Mouse (Mus musculus): Measurements from ENCODE around the gene Rab1a. TPM values are rescaled to one million over a fixed set of nuclear protein-coding genes. Genes with fewer than 3 reads are reported as not detected.
"Not testable (repeated sequence)": the region's sequence is repeated elsewhere in the genome, so short reads cannot be mapped to it uniquely, and the experiment has no call there.

Gene Rab1a
- polyA plus RNA-seq (2014; fragmentation: Nextera tagmentation; extraction: Ambion mirVana) = 241 and 254 TPM in 2 replicates

DNA sequence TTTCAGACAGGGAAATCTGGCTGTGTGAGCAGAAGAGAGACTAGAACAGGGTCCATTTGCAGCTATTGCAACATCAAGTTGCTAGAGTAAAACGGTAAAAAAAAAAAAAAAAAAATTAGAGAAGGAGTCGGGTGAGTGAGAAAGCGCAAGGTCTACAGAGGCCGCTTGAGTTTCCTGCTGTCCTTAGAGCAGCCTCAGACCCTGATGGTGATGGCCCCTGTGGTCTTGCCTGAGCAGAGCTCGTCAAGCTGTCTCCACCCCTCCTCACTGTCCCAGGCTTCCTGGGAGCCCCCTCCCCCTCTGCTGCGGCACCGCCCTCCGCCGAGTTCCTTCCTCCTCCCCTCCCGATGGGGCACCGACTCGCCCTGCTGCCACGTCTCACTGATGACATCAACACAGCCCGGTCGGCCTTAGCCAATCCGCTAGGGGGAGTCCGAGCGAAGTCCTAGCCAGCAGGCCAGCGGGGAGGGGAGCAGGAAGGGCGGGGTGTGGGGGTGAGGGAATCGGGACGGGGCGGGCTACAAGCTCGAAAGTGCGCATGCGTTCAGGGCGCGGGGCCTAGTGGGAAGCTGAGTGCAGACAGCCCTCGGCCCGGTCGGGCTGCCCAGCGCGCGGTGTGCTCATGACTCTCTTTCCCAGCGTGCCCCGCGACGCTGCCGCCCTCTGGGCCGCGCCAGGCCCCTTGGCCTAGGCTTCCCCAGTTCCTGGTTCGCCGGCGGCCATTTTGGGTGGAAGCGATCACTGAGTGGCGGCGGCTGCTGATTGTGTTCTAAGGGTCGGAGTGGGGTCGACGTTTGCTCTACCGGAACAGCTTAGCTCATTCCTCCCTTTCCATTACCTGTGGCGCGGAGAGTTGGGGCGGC lies at the start of gene Rab1a:
Gene Rab1a (plus strand): TSS at position 720 of the 863 bp plus-strand sequence.
- Histone ChIP-seq H3K27ac (ENCODE audit: low read length) (peak within 1 kb of the TSS; percentile 98), H3K9ac (replicated peaks; ENCODE audit: low read depth, low read length) (peak within 1 kb of the TSS; percentile 96), H3K4me1 (ENCODE audit: control insufficient read depth, insufficient read depth, low read length) (peaks cover 23% of the 10 kb centered on the region; the same call in 1 of the 2 replicates), H3K4me3 (ENCODE audit: low read depth, low read length) (peak within 1 kb of the TSS; percentile 85), H3K36me3 (ENCODE audit: control insufficient read depth, insufficient read depth, low read length) (no peaks in the 10 kb centered on the region), H3K4me2 (replicated peaks; ENCODE audit: low read depth, low read length) (peak within 1 kb of the TSS; percentile 86), H3K27me3 (ENCODE audit: control insufficient read depth, insufficient read depth, low read length) (no peaks in the 10 kb centered on the region), H3K9me3 (ENCODE audit: control insufficient read depth, low read depth, low read length) (no peaks in the 10 kb centered on the region)
- WGBS = under 1% methylated on average over 54 of the region's 54 CpGs
- ATAC-seq (ENCODE audit: insufficient number of reproducible peaks, insufficient read depth, low FRiP score, low read depth) = peak; percentile 97

GRCm38 (mm10) chr11:20152107-20152901 lies 48.9 kb upstream of the Rab1a start:
- Histone ChIP-seq H3K4me1 (ENCODE audit: control insufficient read depth, insufficient read depth, low read length) (no peaks in the 10 kb centered on the region), H3K36me3 (ENCODE audit: control insufficient read depth, insufficient read depth, low read length) (no peaks in the 10 kb centered on the region), H3K9ac (replicated peaks; ENCODE audit: low read depth, low read length) (no peak overlapping the region), H3K4me2 (replicated peaks; ENCODE audit: low read depth, low read length) (no peak overlapping the region), H3K27me3 (ENCODE audit: control insufficient read depth, insufficient read depth, low read length) (no peaks in the 10 kb centered on the region), H3K9me3 (ENCODE audit: control insufficient read depth, low read depth, low read length) (no peaks in the 10 kb centered on the region), H3K27ac (ENCODE audit: low read length) (no peak overlapping the region), H3K4me3 (ENCODE audit: low read depth, low read length) (no peak overlapping the region)
- WGBS = 79% methylated on average over 4 of the region's 4 CpGs
- ATAC-seq (ENCODE audit: insufficient number of reproducible peaks, insufficient read depth, low FRiP score, low read depth) = no peak

DNA sequence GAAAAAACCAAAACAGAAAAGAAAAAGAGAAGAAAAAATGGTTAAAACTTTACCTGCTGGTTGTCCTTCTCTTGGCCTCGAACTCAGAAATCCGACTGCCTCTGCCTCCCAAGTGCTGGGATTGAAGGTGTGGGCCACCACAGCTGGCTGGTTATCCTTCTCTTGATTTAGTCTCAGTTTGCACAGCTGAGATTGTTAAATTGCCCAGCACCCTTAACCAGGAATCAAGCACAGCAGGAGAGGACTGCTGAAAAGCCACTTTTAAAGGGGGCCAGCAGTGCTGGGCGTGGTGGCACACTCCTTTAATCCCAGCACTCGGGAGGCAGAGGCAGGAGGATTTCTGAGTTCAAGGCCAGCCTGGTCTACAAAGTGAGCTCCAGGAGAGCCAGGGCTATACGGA lies 47.7 kb upstream of the Rab1a start:
- not testable (repeated sequence) for H3K9me3 ChIP-seq (ENCODE audit: control insufficient read depth, low read depth, low read length); H3K27me3 ChIP-seq (ENCODE audit: control insufficient read depth, insufficient read depth, low read length); H3K9ac ChIP-seq (replicated peaks; ENCODE audit: low read depth, low read length); ATAC-seq (ENCODE audit: insufficient number of reproducible peaks, insufficient read depth, low FRiP score, low read depth); H3K27ac ChIP-seq (ENCODE audit: low read length); H3K4me2 ChIP-seq (replicated peaks; ENCODE audit: low read depth, low read length); H3K4me1 ChIP-seq (ENCODE audit: control insufficient read depth, insufficient read depth, low read length); H3K36me3 ChIP-seq (ENCODE audit: control insufficient read depth, insufficient read depth, low read length); H3K4me3 ChIP-seq (ENCODE audit: low read depth, low read length)
- WGBS = 90% methylated on average over 5 of the region's 5 CpGs

GRCm38 (mm10) chr11:20158879-20159278 lies 42.4 kb upstream of the Rab1a start:
- Histone ChIP-seq H3K4me1 (ENCODE audit: control insufficient read depth, insufficient read depth, low read length) (no peaks in the 10 kb centered on the region), H3K4me3 (ENCODE audit: low read depth, low read length) (no peak overlapping the region), H3K36me3 (ENCODE audit: control insufficient read depth, insufficient read depth, low read length) (no peaks in the 10 kb centered on the region), H3K9ac (replicated peaks; ENCODE audit: low read depth, low read length) (no peak overlapping the region), H3K4me2 (replicated peaks; ENCODE audit: low read depth, low read length) (no peak overlapping the region), H3K27ac (ENCODE audit: low read length) (no peak overlapping the region), H3K27me3 (ENCODE audit: control insufficient read depth, insufficient read depth, low read length) (no peaks in the 10 kb centered on the region), H3K9me3 (ENCODE audit: control insufficient read depth, low read depth, low read length) (no peaks in the 10 kb centered on the region)
- no peak for ATAC-seq (ENCODE audit: insufficient number of reproducible peaks, insufficient read depth, low FRiP score, low read depth)

DNA sequence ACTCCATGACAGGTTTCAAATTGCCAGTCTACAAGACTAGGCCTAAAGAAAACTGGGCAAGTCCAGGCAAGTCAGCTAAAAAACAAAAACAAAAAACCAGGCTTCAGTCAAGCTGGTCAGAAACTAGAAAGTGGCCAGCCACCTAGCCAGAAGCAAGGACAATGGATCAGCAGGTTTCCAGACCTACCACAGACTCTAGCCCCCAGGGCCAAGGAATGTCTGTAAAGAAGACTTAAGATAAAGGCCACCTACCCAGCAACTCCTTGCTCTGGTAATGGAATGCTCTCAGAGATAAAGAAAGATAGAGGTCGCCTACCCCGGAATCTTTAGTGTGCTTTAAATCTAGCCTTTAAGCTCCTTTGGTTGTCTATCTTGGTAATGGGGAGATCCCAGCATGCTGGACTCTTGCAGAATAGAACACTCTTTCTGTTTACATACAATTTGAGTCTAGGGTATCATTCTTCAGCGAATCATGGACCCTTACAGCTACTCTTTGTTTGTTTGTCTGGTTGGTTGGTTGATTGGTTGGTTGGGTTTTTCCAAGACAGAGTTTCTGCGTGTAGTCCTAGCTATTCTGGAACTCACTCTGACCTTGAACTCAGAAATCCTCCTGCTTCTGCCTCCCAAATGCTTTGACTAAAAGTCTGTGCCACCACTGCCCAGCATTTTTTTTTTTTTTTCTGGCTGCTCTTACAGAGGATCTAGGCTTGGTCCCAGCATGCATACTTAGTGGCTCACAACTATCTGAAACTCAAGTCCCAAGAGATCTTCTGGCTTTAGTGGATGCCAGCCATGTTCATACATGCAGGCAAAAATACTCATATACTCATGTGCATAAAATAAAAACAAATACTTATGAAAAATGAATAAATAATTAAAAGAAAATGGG lies 36.0 kb upstream of the Rab1a start:
- H3K27ac ChIP-seq (ENCODE audit: low read length) = no peak overlapping the region
- H3K27me3 ChIP-seq (ENCODE audit: control insufficient read depth, insufficient read depth, low read length) = no peaks in the 10 kb centered on the region
- H3K4me2 ChIP-seq (replicated peaks; ENCODE audit: low read depth, low read length) = no peak overlapping the region
- H3K4me3 ChIP-seq (ENCODE audit: low read depth, low read length) = no peak overlapping the region
- ATAC-seq (ENCODE audit: insufficient number of reproducible peaks, insufficient read depth, low FRiP score, low read depth) = no peak
- no peaks in the 10 kb centered on the region for H3K36me3 ChIP-seq (ENCODE audit: control insufficient read depth, insufficient read depth, low read length)
- H3K4me1 ChIP-seq (ENCODE audit: control insufficient read depth, insufficient read depth, low read length) = no peaks in the 10 kb centered on the region
- 55% methylated on average over 4 of the region's 4 CpGs for WGBS
- no peak overlapping the region for H3K9ac ChIP-seq (replicated peaks; ENCODE audit: low read depth, low read length)
- no peaks in the 10 kb centered on the region for H3K9me3 ChIP-seq (ENCODE audit: control insufficient read depth, low read depth, low read length)

DNA sequence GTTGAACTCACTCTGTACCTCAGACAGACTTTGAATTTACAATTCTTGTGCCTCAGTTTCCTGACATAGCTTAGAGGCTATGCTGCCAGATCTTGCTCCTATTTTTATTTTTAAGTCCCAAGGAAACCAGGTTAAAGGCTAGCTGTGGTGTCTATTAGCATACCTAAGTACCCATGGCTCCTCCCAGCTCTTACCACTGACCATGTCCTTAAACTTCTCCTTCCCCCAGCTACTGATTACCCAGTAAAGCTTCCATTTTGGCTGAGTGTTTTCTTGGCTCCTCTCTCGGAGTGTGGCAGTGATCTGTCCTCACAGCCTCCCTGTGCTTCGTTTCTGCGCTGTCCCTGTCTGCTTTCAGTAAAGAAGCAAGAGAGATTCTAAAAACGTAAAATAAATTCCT lies 35.2 kb upstream of the Rab1a start:
- Histone ChIP-seq H3K36me3 (ENCODE audit: control insufficient read depth, insufficient read depth, low read length) (no peaks in the 10 kb centered on the region), H3K4me1 (ENCODE audit: control insufficient read depth, insufficient read depth, low read length) (no peaks in the 10 kb centered on the region), H3K9ac (replicated peaks; ENCODE audit: low read depth, low read length) (no peak overlapping the region), H3K4me3 (ENCODE audit: low read depth, low read length) (no peak overlapping the region), H3K9me3 (ENCODE audit: control insufficient read depth, low read depth, low read length) (no peaks in the 10 kb centered on the region), H3K27ac (ENCODE audit: low read length) (no peak overlapping the region), H3K4me2 (replicated peaks; ENCODE audit: low read depth, low read length) (no peak overlapping the region), H3K27me3 (ENCODE audit: control insufficient read depth, insufficient read depth, low read length) (no peaks in the 10 kb centered on the region)
- WGBS = 87% methylated on average over 4 of the region's 4 CpGs
- no peak for ATAC-seq (ENCODE audit: insufficient number of reproducible peaks, insufficient read depth, low FRiP score, low read depth)

DNA sequence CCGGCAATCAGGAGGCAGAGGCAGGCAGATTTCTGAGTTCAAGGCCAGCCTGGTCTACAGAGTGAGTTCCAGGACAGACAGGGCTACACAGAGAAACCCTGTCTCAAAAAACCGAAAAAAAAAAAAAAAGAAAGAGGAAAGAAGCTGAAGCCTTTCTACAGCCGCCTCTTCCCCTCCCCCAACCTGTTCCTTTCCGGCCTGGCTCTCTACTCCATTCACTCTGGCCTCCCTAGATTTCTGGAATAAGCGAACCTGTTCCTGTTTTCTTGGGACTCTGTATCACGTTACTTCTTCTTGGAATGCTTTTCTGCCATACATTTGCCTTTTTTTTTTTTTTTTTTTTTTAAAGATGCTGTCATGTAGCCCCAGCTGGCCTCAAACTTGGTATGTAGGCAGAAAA lies 34.8 kb upstream of the Rab1a start:
- H3K4me3 ChIP-seq (ENCODE audit: low read depth, low read length); ATAC-seq (ENCODE audit: insufficient number of reproducible peaks, insufficient read depth, low FRiP score, low read depth); H3K36me3 ChIP-seq (ENCODE audit: control insufficient read depth, insufficient read depth, low read length); H3K27me3 ChIP-seq (ENCODE audit: control insufficient read depth, insufficient read depth, low read length); H3K4me1 ChIP-seq (ENCODE audit: control insufficient read depth, insufficient read depth, low read length); H3K9ac ChIP-seq (replicated peaks; ENCODE audit: low read depth, low read length); H3K4me2 ChIP-seq (replicated peaks; ENCODE audit: low read depth, low read length); H3K27ac ChIP-seq (ENCODE audit: low read length); H3K9me3 ChIP-seq (ENCODE audit: control insufficient read depth, low read depth, low read length): not testable (repeated sequence)
- WGBS = 80% methylated on average over 6 of the region's 6 CpGs

GRCm38 (mm10) chr11:20168972-20169371 lies 32.3 kb upstream of the Rab1a start:
- ATAC-seq (ENCODE audit: insufficient number of reproducible peaks, insufficient read depth, low FRiP score, low read depth) = no peak
- 83% methylated on average over 11 of the region's 11 CpGs for WGBS
- no peaks in the 10 kb centered on the region for H3K36me3 ChIP-seq (ENCODE audit: control insufficient read depth, insufficient read depth, low read length)
- H3K4me3 ChIP-seq (ENCODE audit: low read depth, low read length) = no peak overlapping the region
- H3K4me2 ChIP-seq (replicated peaks; ENCODE audit: low read depth, low read length) = no peak overlapping the region
- no peaks in the 10 kb centered on the region for H3K4me1 ChIP-seq (ENCODE audit: control insufficient read depth, insufficient read depth, low read length)
- H3K9me3 ChIP-seq (ENCODE audit: control insufficient read depth, low read depth, low read length) = no peaks in the 10 kb centered on the region
- H3K27me3 ChIP-seq (ENCODE audit: control insufficient read depth, insufficient read depth, low read length) = no peaks in the 10 kb centered on the region
- no peak overlapping the region for H3K9ac ChIP-seq (replicated peaks; ENCODE audit: low read depth, low read length)
- no peak overlapping the region for H3K27ac ChIP-seq (ENCODE audit: low read length)

Measured in stomach, embryonic 14.5 days (tissue).